Mouse (Mus musculus) urinary bladder, postnatal 36 days (tissue): ENCODE results near the gene Gm5134.

ENCODE experiments used
- DNase-seq, 2 experiments: peaks; one replicate each; pipeline ENCODE4 v3.0.0; 2022; ENCODE audit warnings: low spot score in 2 of 2, mixed read lengths in 1 of 2

The Gm5134 gene

DNA sequence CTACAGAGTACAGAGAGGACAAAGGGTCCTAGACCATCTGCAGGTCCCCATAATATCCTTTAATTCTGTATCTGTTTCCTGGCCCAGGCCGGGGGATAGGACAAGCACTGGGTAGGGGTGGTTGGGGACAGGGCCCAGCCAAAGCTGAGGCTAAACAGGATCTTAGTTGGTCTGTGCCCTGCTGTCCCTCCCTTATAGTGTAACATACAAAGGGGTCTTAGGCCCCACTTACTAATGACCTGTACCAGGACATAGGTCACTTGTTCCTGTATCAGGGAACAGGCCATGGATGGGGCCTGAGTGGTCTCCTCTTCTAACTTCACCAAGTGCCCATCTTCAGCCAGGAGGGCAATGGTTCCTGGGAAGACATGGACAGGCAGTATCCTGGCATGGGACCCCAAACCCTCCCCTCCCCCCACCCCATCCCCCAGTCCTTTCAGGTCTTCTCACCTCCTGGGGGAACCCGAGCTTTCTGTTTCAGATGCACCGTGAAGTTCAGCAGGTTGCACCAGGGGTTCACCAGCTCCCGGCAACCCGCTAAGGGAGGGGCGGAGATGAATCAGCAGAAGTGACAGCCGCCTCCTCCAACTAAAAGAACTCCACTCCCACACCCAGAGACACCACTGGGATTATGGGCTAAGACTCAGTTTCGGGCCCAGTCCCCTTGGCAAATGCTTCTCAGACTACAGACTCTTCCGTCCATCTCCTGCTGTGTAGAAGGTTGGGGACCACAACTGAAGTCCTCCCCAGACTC, 14.7 kb upstream of the Gm5134 start:
- no peak for DNase-seq

- DNase-seq, result no peak
These were observed 13.8 kb upstream of the Gm5134 start, which contains the start of gene Gm867 for GRCm38 (mm10) chr10:75940520-75940919. Gene Gm867, minus strand, starts transcription at chr10:75940672.

- DNase-seq, result no peak
These were observed 13.1 kb upstream of the Gm5134 start for GRCm38 (mm10) chr10:75941042-75941824.

DNA sequence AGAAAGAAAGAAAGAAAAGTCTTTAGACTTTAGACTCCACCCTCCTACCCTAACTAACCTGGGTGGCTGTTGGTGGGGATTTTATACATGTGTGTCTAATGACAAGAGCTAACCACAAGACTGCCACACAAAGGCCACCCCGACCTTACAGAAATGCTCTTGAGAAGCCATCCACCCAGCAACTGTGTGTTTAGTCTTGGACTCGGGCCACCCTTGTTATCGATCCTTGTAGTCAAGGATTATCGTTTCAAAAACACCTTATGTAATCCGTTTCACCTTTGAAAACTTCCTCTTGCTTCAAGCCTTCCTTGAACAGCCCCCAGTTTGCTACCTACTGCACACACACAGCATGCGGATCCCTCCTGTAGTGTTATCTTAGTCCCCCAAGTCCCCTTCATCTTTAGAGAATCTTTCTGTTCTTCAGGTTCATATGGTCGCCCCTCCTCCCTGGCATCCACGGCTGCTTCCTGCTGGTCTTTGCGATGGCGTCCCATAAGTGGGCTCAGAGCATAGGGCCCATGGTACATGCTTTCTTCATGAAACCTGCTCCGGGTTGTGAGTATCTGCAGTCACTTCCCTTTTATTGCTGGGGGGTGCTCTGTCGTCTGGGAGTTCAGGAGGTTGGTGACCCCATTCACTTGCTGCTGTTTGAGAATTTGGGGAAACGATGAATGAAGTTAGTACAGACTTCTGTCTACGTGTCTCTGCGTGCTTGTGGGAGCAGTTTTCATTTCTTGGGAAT, 11.4 kb upstream of the Gm5134 start, which contains the start of gene Vpreb3:
Gene Vpreb3, plus strand, starts transcription at position 322 of the 742 bp plus-strand sequence.
- DNase-seq, result no peak

GRCm38 (mm10) chr10:75944066-75944772, 10.1 kb upstream of the Gm5134 start:
- no peak for DNase-seq

DNA sequence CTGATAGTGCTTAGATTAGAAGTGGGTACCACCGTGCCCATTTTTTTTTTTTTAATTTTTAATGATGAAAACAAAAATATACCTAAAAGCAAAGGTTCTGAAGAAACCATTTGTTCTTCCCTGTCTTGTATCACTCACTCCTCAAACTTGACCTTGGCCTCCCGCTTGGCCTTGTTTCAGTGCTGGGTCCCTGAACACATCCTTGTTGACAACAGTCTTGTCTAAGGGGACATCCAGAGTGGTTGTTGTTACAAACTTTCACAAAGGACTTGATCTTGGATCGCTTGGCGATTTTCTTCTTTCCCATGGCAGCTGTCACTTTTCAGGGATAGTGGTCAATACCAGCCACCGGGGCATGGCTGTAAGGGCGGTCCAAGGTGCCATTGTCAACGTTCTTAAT, 9.1 kb upstream of the Gm5134 start:
- DNase-seq, result no peak

GRCm38 (mm10) chr10:75945896-75946295, 8.4 kb upstream of the Gm5134 start:
- DNase-seq, result no peak

DNA sequence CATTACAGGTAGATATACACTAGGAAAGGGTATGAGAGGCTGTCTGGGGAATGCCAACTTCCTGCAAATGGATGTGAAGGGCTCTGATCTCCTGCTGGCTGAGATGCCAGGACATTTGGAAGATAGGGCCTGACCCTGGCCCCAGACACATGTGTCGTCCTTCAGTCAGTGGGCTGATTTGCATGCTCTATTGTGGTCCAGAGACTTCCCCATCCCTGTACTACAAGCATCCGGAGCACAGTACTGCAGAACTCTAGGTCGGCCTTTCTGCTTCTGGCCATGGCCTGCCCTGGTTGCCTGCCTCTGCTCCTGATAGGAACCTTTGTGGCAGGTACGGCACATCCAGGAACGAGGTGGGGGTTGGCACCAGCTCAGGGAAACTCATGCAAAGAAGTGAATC, 6.2 kb upstream of the Gm5134 start:
- DNase-seq, result no peak

- DNase-seq, result no peak
These were observed 5.0 kb upstream of the Gm5134 start for GRCm38 (mm10) chr10:75949053-75950045.

DNA sequence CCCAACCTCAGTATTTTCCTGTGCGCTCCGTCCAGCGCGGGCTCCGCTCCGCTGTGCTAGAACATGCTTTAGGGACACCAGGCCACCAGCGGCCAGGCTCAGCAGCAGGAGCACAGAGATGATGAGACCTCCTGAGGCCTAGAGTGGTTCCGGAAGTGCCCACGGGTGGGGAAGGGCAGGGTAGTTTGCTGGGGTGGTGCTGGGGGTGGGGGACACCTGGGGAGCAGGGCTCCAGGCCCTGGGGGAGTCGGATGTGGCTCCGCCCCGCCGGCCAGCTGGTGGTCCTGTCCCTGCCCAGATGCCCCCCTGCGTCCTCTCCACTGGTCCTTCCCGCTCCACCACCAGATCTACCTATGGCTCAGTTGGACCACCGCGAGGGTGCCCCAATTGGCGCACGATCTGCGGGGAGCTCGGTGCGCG, 3.5 kb upstream of the Gm5134 start:
- no peak for DNase-seq

DNA sequence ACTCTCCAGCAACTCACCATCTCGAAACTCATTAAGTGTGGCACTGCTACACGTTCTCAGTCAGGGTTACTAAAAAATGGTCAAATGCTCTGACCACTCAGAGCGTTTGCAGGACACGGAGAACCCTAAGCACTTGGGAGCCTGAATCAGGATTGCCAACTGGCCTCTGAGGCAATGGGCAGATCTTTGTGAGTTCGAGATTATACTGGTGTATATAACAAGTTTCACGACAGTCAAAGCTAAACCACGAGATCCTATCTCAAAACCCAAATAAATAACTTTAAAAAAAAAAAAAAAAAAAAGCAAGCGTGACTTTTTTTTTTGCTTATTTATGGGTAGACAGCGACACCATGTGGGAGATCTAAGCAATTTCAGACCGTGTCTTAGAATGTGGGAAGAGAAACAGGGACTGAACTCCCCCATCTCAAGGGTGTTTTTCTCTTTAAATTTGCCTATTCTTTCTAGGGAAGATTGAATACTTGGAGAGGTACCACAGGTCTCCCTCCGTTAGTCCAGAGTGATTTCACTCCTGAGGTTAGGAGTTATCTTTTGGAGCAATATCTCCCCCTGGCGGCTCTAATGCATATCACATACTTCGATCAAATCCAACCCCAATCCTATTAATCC, 2.8 kb upstream of the Gm5134 start:
- DNase-seq, result no peak

GRCm38 (mm10) chr10:75973846-75974245, 19.5 kb downstream of the Gm5134 start:
- no peak for DNase-seq

GRCm38 (mm10) chr10:75975216-75975615, 20.9 kb downstream of the Gm5134 start:
- no peak for DNase-seq

- DNase-seq, result no peak
These were observed 24.0 kb downstream of the Gm5134 start for GRCm38 (mm10) chr10:75978119-75978834.

GRCm38 (mm10) chr10:75978835-75979157, 24.5 kb downstream of the Gm5134 start:
- no peak for DNase-seq

DNA sequence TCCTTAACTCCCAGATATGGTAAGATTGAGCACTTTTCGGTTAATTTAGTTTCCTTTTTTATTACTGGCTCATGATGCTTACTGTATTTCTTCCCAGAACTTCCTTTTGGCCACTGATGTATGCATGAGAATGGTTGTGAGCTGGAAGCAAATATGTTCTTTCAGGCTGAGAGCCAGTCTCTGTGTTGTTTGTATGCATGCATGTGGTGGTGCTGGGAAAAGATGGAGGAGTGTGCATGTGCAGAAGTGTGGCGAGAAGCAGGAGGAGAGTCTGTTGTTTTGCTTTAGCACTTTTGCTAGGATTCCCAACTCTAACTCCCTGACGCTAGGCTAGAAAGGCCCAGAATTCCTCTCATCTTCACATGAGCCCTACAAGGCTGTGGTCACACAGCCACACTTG, 25.1 kb downstream of the Gm5134 start:
- no peak for DNase-seq

GRCm38 (mm10) chr10:75990430-75991042, 36.2 kb downstream of the Gm5134 start:
- DNase-seq, result no peak

DNA sequence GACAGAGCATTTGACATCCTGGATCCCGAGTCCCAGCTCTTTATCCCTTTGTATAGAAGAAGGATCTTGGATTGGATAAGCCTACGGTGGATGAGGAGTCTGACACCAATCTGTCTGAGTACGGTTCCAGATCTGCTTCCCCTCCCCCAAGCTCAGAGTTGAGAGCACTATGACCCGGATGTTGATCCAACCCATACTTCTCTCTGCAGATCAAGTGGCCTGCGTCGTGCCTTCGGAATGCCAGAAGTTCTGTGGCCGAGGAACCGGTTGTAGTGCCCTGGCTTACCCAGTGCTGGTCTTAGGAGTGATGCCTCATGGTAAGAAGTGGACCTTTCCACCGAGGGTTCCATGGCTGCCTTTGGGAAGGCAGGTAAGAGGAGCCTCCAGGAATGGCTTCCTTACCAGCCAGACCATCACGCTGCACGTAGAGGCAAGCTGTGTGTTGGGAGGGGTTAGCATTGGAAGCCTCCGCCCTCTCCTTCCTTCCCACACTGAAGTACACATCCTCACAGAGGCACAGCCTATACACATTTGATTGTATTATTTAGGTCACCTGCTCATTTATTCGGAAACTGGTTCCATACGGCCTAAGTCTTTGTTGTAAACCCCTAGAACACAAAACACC, 39.4 kb downstream of the Gm5134 start:
- no peak for DNase-seq
